ENCODE assay signal across 11 mouse cellular contexts in genomic region chr19:5834260-5834925, GRCm38 (mm10). TPM values are rescaled to one million over a fixed set of nuclear protein-coding genes. Genes with fewer than 3 reads are reported as not detected.
DNase-seq lines count a peak whose midpoint lies in the region; ATAC-seq and TF ChIP-seq lines count a peak whose summit lies in the region.
"Had no signal": no experiment of that assay in that cellular context is flagged by ENCODE, and none has a peak within 500 bp of the region (broad histone marks: within the 10 kb centered on the region; RNA-seq: fewer than 3 reads in every experiment).

No protein-coding gene starts in this region.

- ATAC-seq in megakaryocyte, adult 5-6 weeks (ENCODE audit: poor library complexity, severe bottlenecking) = no peak
- ATAC-seq in kidney, embryonic 14.5 days (ENCODE audit: low FRiP score, low TSS enrichment) = peak; percentile 74
- no peak for ATAC-seq in intestine, embryonic 16.5 days

- H3K4me2 ChIP-seq in kidney, embryonic 14.5 days (replicated peaks; ENCODE audit: low read depth, low read length) = no peak overlapping the region
- peak overlapping the region; percentile 87 for H3K4me2 ChIP-seq in myocyte (ENCODE audit: low read depth)
- H3K4me2 ChIP-seq in intestine, embryonic 16.5 days (ENCODE audit: low read depth, low read length) = no peak overlapping the region
- H3K4me2 ChIP-seq: heart, embryonic 13.5 days had no signal

- peaks cover 50% of the 10 kb centered on the region for H3K79me2 ChIP-seq in myocyte (ENCODE audit: control insufficient read depth, insufficient read depth)

- no peaks in the 10 kb centered on the region for H3K27me3 ChIP-seq in megakaryocyte, embryonic 14.5 days (replicated peaks)
- no peaks in the 10 kb centered on the region for H3K27me3 ChIP-seq in kidney, embryonic 14.5 days (ENCODE audit: control insufficient read depth, insufficient read depth, low read length)
- H3K27me3 ChIP-seq in myocyte (ENCODE audit: control insufficient read depth, insufficient read depth, insufficient read length) = no peaks in the 10 kb centered on the region
- no peaks in the 10 kb centered on the region for H3K27me3 ChIP-seq in intestine, embryonic 16.5 days (replicated peaks; ENCODE audit: control insufficient read depth, insufficient read depth, low read length)
- H3K27me3 ChIP-seq: heart, embryonic 13.5 days had no signal

- H3ac ChIP-seq in myocyte (ENCODE audit: control insufficient read depth, insufficient read length) = no peak overlapping the region

- DNase-seq in heart, adult 11 months = peak; percentile 93
- no peak for DNase-seq in heart, adult 9 months (ENCODE audit: low spot score in 2 of 2)
- DNase-seq in cerebellum, postnatal 10 days = no peak
- DNase-seq: cerebellum, adult 9-11 months; thymus, adult 2 months had no signal

- peak overlapping the region; percentile 71 for H3K4me3 ChIP-seq in megakaryocyte, embryonic 14.5 days (replicated peaks)
- no peak overlapping the region for H3K4me3 ChIP-seq in kidney, embryonic 14.5 days (ENCODE audit: low read length)
- no peak overlapping the region for H3K4me3 ChIP-seq in myocyte
- no peak overlapping the region for H3K4me3 ChIP-seq in intestine, embryonic 16.5 days (ENCODE audit: low read length)
- H3K4me3 ChIP-seq: heart, embryonic 13.5 days had no signal

- TF ChIP-seq POLR2A in myocyte (IDR thresholded peaks at IDR 0.05; ENCODE audit: insufficient read length, low read depth) = peak; percentile 55

- H3K36me3 ChIP-seq in megakaryocyte, embryonic 14.5 days (replicated peaks; ENCODE audit: low read length) = peaks cover 97% of the 10 kb centered on the region
- no peaks in the 10 kb centered on the region for H3K36me3 ChIP-seq in kidney, embryonic 14.5 days (ENCODE audit: control insufficient read depth, insufficient read depth, low read length)
- H3K36me3 ChIP-seq in myocyte (ENCODE audit: control insufficient read depth, insufficient read depth) = no peaks in the 10 kb centered on the region
- H3K36me3 ChIP-seq in intestine, embryonic 16.5 days (ENCODE audit: control insufficient read depth, insufficient read depth, low read length) = no peaks in the 10 kb centered on the region
- H3K36me3 ChIP-seq: heart, embryonic 13.5 days had no signal

- 62% methylated on average over 12 of the region's 12 CpGs for WGBS in kidney, embryonic 14.5 days
- WGBS in intestine, embryonic 16.5 days = 82% methylated on average over 12 of the region's 12 CpGs

- no peaks in the 10 kb centered on the region for H3K9me3 ChIP-seq in megakaryocyte, embryonic 14.5 days
- no peaks in the 10 kb centered on the region for H3K9me3 ChIP-seq in kidney, embryonic 14.5 days (ENCODE audit: control insufficient read depth, low read length)
- no peaks in the 10 kb centered on the region for H3K9me3 ChIP-seq in intestine, embryonic 16.5 days (ENCODE audit: control insufficient read depth, low read length)
- H3K9me3 ChIP-seq: heart, embryonic 13.5 days had no signal

- H3K27ac ChIP-seq in kidney, embryonic 14.5 days (ENCODE audit: low read depth, low read length) = no peak overlapping the region
- H3K27ac ChIP-seq in intestine, embryonic 16.5 days (ENCODE audit: low read length) = no peak overlapping the region
- H3K27ac ChIP-seq: heart, embryonic 13.5 days had no signal

- H3K9ac ChIP-seq in kidney, embryonic 14.5 days (ENCODE audit: low read depth, low read length) = no peak overlapping the region
- no peak overlapping the region for H3K9ac ChIP-seq in intestine, embryonic 16.5 days (ENCODE audit: low read depth, low read length)
- H3K9ac ChIP-seq: heart, embryonic 13.5 days had no signal

- H3K4me1 ChIP-seq in megakaryocyte, embryonic 14.5 days = peaks cover 99% of the 10 kb centered on the region
- no peaks in the 10 kb centered on the region for H3K4me1 ChIP-seq in kidney, embryonic 14.5 days (ENCODE audit: control insufficient read depth, insufficient read depth, low read length)
- H3K4me1 ChIP-seq in intestine, embryonic 16.5 days (ENCODE audit: control insufficient read depth, insufficient read depth, low read length) = peaks cover 8% of the 10 kb centered on the region

TF ChIP-seq in myocyte, 11 proteins besides CTCF, POLR2A, EP300 and RAD21:
- TF ChIP-seq TCF3 (IDR thresholded peaks at IDR 0.05; ENCODE audit: insufficient read length, low read depth) (no peak), POLR2AphosphoS2 (IDR thresholded peaks at IDR 0.05; ENCODE audit: insufficient read length, low read depth) (peak; percentile 68), E2F4 (IDR thresholded peaks at IDR 0.05; ENCODE audit: insufficient read depth) (no peak), SRF (IDR thresholded peaks at IDR 0.05; ENCODE audit: control insufficient read depth, insufficient read length, low read depth) (no peak), MYOD1 (IDR thresholded peaks at IDR 0.05; ENCODE audit: control insufficient read depth in 1 of 3, insufficient read length in 2 of 3, low read depth in 2 of 3) (peak in 1 of 3 experiments; percentile 9), TCF12 (IDR thresholded peaks at IDR 0.05; ENCODE audit: insufficient read depth, poor library complexity, severe bottlenecking) (no peak), CEBPB (IDR thresholded peaks at IDR 0.05; ENCODE audit: insufficient read depth, poor library complexity, severe bottlenecking) (no peak), MAX (IDR thresholded peaks at IDR 0.05; ENCODE audit: low read depth) (no peak), USF1 (IDR thresholded peaks at IDR 0.05; ENCODE audit: low read depth) (no peak)

RNA-seq across cellular contexts. Expression of gene Frmd8, which starts 40.7 kb away (rescaled TPM):
- polyA plus RNA-seq in megakaryocyte, embryonic 14.5 days (2012; ENCODE audit: insufficient read depth, low replicate concordance) = 28.5 and 57.6 TPM in 2 replicates
- 21.4 and 21.9 TPM in 2 replicates for total RNA-seq in megakaryocyte, adult 5-6 weeks (2015)
- total RNA-seq in megakaryocyte, adult 5-6 weeks (2017) = 19.3 and 23.3 TPM in 2 replicates
- 17.4 and 26.5 TPM in 2 replicates for polyA plus RNA-seq in kidney, embryonic 14.5 days (2014; fragmentation: Nextera tagmentation; extraction: Ambion mirVana)
- 22.3 TPM for polyA plus RNA-seq in myocyte (2012; fragmentation: generic; extraction: Trizol)
- polyA plus RNA-seq in intestine, embryonic 16.5 days (2015; fragmentation: Nextera tagmentation; extraction: Ambion mirVana) = 31.1 and 31.7 TPM in 2 replicates

RNA-seq across cellular contexts. Expression of gene Slc25a45, which starts 43.2 kb away (rescaled TPM):
- polyA plus RNA-seq in megakaryocyte, embryonic 14.5 days (2012; ENCODE audit: insufficient read depth, low replicate concordance) = 3.6 and 6.9 TPM in 2 replicates
- 55.6 and 67.9 TPM in 2 replicates for total RNA-seq in megakaryocyte, adult 5-6 weeks (2015)
- total RNA-seq in megakaryocyte, adult 5-6 weeks (2017) = 69.1 and 73.5 TPM in 2 replicates
- 3.3 and 3.5 TPM in 2 replicates for polyA plus RNA-seq in kidney, embryonic 14.5 days (2014; fragmentation: Nextera tagmentation; extraction: Ambion mirVana)
- polyA plus RNA-seq in myocyte (2012; fragmentation: generic; extraction: Trizol) = 5.2 TPM
- polyA plus RNA-seq in intestine, embryonic 16.5 days (2015; fragmentation: Nextera tagmentation; extraction: Ambion mirVana) = 3.4 and 4.1 TPM in 2 replicates

RNA-seq across cellular contexts. Expression of gene Tigd3, which starts 59.6 kb away (rescaled TPM):
- 0.57 and 1.3 TPM in 2 replicates for polyA plus RNA-seq in megakaryocyte, embryonic 14.5 days (2012; ENCODE audit: insufficient read depth, low replicate concordance)
- total RNA-seq in megakaryocyte, adult 5-6 weeks (2015) = 0.54 and 0.59 TPM in 2 replicates
- total RNA-seq in megakaryocyte, adult 5-6 weeks (2017) = 1.0 and 1.8 TPM in 2 replicates
- 2.9 and 4.0 TPM in 2 replicates for polyA plus RNA-seq in kidney, embryonic 14.5 days (2014; fragmentation: Nextera tagmentation; extraction: Ambion mirVana)
- 0.31 TPM for polyA plus RNA-seq in myocyte (2012; fragmentation: generic; extraction: Trizol)
- 1.5 and 1.7 TPM in 2 replicates for polyA plus RNA-seq in intestine, embryonic 16.5 days (2015; fragmentation: Nextera tagmentation; extraction: Ambion mirVana)
